Comparison of ENCODE assay signal across 28 mouse cellular contexts in the genomic region with DNA sequence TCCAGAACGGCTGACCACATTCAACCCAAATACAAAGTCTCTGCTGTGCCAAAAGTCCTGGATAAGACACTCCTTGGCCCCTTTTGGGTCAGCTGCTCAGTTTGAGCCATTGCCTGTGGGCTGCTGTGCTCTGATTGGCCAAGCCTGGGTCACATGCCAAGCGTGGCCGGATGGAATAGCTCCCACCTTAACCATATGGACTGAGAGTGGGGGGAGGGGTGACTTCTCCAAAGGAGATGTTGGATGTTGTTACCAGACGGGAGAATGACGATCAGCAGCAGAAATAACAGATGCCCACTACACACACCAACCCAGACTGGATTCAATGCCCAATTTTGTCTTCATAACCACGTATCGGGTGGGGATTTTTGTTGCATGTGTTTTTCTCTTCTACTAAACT. TPM values are rescaled to one million over a fixed set of nuclear protein-coding genes. Genes with fewer than 3 reads are reported as not detected.
A peak's percentile ranks its signal among the peaks of the same experiment; 100 is the strongest.
DNase-seq lines count a peak whose midpoint lies in the region; ATAC-seq lines count a peak whose summit lies in the region.
"Had no signal": no experiment of that assay in that cellular context is flagged by ENCODE, and none has a peak within 500 bp of the region (broad histone marks: within the 10 kb centered on the region; RNA-seq: fewer than 3 reads in every experiment).

No protein-coding gene starts in this region.

- no peak for ATAC-seq in heart, embryonic 11.5 days (replicated peaks; ENCODE audit: insufficient number of reproducible peaks, low FRiP score, low TSS enrichment)

- H3K4me1 ChIP-seq in heart, embryonic 11.5 days (ENCODE audit: control insufficient read depth, insufficient read depth, low read length), result no peaks in the 10 kb centered on the region
- H3K4me1 ChIP-seq: liver, embryonic 13.5 days; lung, embryonic 15.5 days had no signal

- H3K9me3 ChIP-seq in heart, embryonic 11.5 days (replicated peaks; ENCODE audit: control insufficient read depth, low read length), result no peaks in the 10 kb centered on the region
- H3K9me3 ChIP-seq: forebrain, embryonic 10.5 days; G1E; hindbrain, embryonic 10.5 days; liver, embryonic 13.5 days; lung, embryonic 15.5 days; midbrain, embryonic 12.5 days; neural tube, embryonic 13.5 days had no signal

- H3K4me2 ChIP-seq in heart, embryonic 11.5 days, result no peak overlapping the region
- H3K4me2 ChIP-seq: liver, embryonic 13.5 days; lung, embryonic 15.5 days; midbrain, embryonic 12.5 days; neural tube, embryonic 13.5 days had no signal

- DNase-seq in cerebellum, postnatal 10 days, result peak; percentile 88
- no peak for DNase-seq in cerebellum, adult 9-10 months
- peak; percentile 73 for DNase-seq in heart, adult 11 months
- DNase-seq in left cerebral cortex, postnatal 4 days, result peak; percentile 69
- no peak for DNase-seq in left cerebral cortex, postnatal 10 days (ENCODE audit: extremely low spot score in 1 of 2, low spot score in 2 of 2)
- peak; percentile 12 for DNase-seq in mesoderm, embryonic 11.5 days (ENCODE audit: low read depth, low spot score)
- no peak for DNase-seq in gastrocnemius, postnatal 10 days
- DNase-seq: adrenal gland, postnatal 14 days; cerebellum, adult 11-12 months; gastrocnemius, postnatal 36 days; kidney, adult 8-10 months; kidney, postnatal 36 days; liver, embryonic 13.5 days; lung, postnatal 4 days; right cerebral cortex, postnatal 14 days; thymus, postnatal 36 days had no signal

- H3K36me3 ChIP-seq in heart, embryonic 11.5 days (ENCODE audit: control insufficient read depth, insufficient read depth, low read length), result no peaks in the 10 kb centered on the region
- H3K36me3 ChIP-seq: forebrain, embryonic 10.5 days; G1E; hindbrain, embryonic 10.5 days; liver, embryonic 13.5 days; lung, embryonic 15.5 days; midbrain, embryonic 12.5 days; neural tube, embryonic 13.5 days had no signal

- intact Hi-C loops in left cerebral cortex, postnatal 4 days (cut with DNase I), result loop anchor here (5.0 kb wide), 1 partner anchor 48 kb away; no protein-coding TSS in a partner anchor
- intact Hi-C loops in left cerebral cortex, postnatal 10 days (cut with DNase I), result no loop called here

- H3K9ac ChIP-seq in heart, embryonic 11.5 days (ENCODE audit: low read depth, low read length), result no peak overlapping the region
- H3K9ac ChIP-seq: liver, embryonic 13.5 days; lung, embryonic 15.5 days; midbrain, embryonic 12.5 days; neural tube, embryonic 13.5 days had no signal

- WGBS in heart, embryonic 11.5 days (ENCODE audit: insufficient replicate concordance), result 40% methylated on average over 7 of the region's 7 CpGs

- H3K27ac ChIP-seq in heart, embryonic 11.5 days (ENCODE audit: low read depth, low read length), result no peak overlapping the region
- H3K27ac ChIP-seq: forebrain, embryonic 10.5 days; hindbrain, embryonic 10.5 days; liver, embryonic 13.5 days; lung, embryonic 15.5 days; midbrain, embryonic 12.5 days; neural tube, embryonic 13.5 days had no signal

- H3K4me3 ChIP-seq in heart, embryonic 11.5 days (ENCODE audit: low read depth, low read length), result no peak overlapping the region
- H3K4me3 ChIP-seq: forebrain, embryonic 10.5 days; hindbrain, embryonic 10.5 days; liver, embryonic 13.5 days; lung, embryonic 15.5 days; midbrain, embryonic 12.5 days; neural tube, embryonic 13.5 days had no signal

- peaks cover 52% of the 10 kb centered on the region for H3K27me3 ChIP-seq in heart, embryonic 11.5 days (ENCODE audit: control insufficient read depth, insufficient read depth, low read length)

RNA-seq across cellular contexts. Expression of gene Fezf2, which starts 13.1 kb away (rescaled TPM):
- 0.14 TPM in 1 of 2 replicates, not detected in the other for polyA plus RNA-seq in heart, embryonic 11.5 days (2014; fragmentation: Nextera tagmentation; extraction: Ambion mirVana)
- total RNA-seq in left cerebral cortex, postnatal 4 days (2021), result 10 to 100 TPM; 53.3 to 54.3 TPM
- 10 to 100 TPM; 37.2 to 39.5 TPM for total RNA-seq in left cerebral cortex, postnatal 10 days (2021)
- total RNA-seq in gastrocnemius, postnatal 10 days (2021), result not detected
- total RNA-seq: adrenal gland, postnatal 14 days; common myeloid progenitor, adult 5-6 weeks; gastrocnemius, postnatal 36 days had no signal
- polyA plus RNA-seq: G1E; heart, postnatal 0 days; liver, embryonic 13.5 days; neural tube, embryonic 13.5 days; spleen, adult 2 months; stomach, embryonic 14.5 days had no signal

RNA-seq across cellular contexts. Expression of gene 3830406C13Rik, which starts 51.0 kb away (rescaled TPM):
- polyA plus RNA-seq in heart, embryonic 11.5 days (2014; fragmentation: Nextera tagmentation; extraction: Ambion mirVana), result 25.0 and 25.4 TPM in 2 replicates
- total RNA-seq in left cerebral cortex, postnatal 4 days (2021), result 10 to 100 TPM; 29.4 to 30.6 TPM
- 10 to 100 TPM; 29.1 to 32.9 TPM for total RNA-seq in left cerebral cortex, postnatal 10 days (2021)
- 10 to 100 TPM; 16.5 to 17.0 TPM for total RNA-seq in gastrocnemius, postnatal 10 days (2021)

RNA-seq across cellular contexts. Expression of gene Gm49355, which starts 51.1 kb away (rescaled TPM):
- polyA plus RNA-seq in heart, embryonic 11.5 days (2014; fragmentation: Nextera tagmentation; extraction: Ambion mirVana), result 0.07 TPM in 1 of 2 replicates, not detected in the other
- not detected for total RNA-seq in left cerebral cortex, postnatal 4 days (2021)
- not detected for total RNA-seq in left cerebral cortex, postnatal 10 days (2021)
- under 1 TPM in 1 of 2 experiments, not detected in 1; 0.21 TPM for total RNA-seq in gastrocnemius, postnatal 10 days (2021)
- total RNA-seq: adrenal gland, postnatal 14 days; common myeloid progenitor, adult 5-6 weeks; left cerebral cortex, postnatal 36 days had no signal
- polyA plus RNA-seq: G1E; neural tube, embryonic 13.5 days had no signal

Comparison
In these comparisons a context has a peak if more than half of its experiments do, and no peak if none do; other contexts are left out.
1. DNase-seq: peak in cerebellum, postnatal 10 days (2 of 2), heart, adult 11 months (single experiment), left cerebral cortex, postnatal 4 days (single experiment) and mesoderm, embryonic 11.5 days (single experiment); none in cerebellum, adult 9-10 months (single experiment), left cerebral cortex, postnatal 10 days (0 of 2) and gastrocnemius, postnatal 10 days (single experiment).
2. RNA of gene Fezf2, which starts 13.1 kb away (total RNA-seq): 53.3 to 54.3 TPM in left cerebral cortex, postnatal 4 days and 37.2 to 39.5 TPM in left cerebral cortex, postnatal 10 days; not detected in gastrocnemius, postnatal 10 days; every median in the first group is over 10 times any median in the second.